Mouse (Mus musculus) cerebellum, adult (tissue): Measurements from ENCODE around the gene Ntf3.

Experiments used
- ATAC-seq: cut with Nextera tagmentation; 2 replicates; pipeline ENCODE4 v1.9.2; 2017; ENCODE audit warnings: mild to moderate bottlenecking, moderate library complexity, mixed read lengths; ENCODE audit not compliant: insufficient number of reproducible peaks, low FRiP score, low TSS enrichment

Gene Ntf3

DNA sequence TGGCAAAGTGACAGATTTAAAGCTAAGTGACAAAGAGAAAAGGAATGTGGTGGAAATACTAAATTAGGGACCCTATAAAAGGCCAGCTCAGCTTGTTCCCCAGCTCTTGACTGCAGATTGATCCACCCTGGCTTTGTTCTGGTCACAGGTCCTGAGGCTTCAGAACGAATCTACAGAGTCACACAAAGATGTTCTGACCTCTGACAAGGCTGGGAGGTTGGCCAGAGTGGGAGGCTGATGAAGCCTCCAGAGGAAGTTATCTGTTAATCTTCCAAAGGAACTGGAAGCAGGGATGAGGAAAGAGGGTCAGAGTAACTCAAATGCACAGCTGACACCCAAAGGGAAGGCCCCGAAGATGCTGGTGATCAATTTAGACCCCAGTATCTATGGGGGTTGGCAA lies 59.3 kb downstream of the Ntf3 start:
- no peak for ATAC-seq

GRCm38 (mm10) chr6:126106798-126107173 lies 59.9 kb downstream of the Ntf3 start:
- ATAC-seq: no peak

GRCm38 (mm10) chr6:126106051-126106797 lies 60.5 kb downstream of the Ntf3 start:
- no peak for ATAC-seq

GRCm38 (mm10) chr6:126105083-126105740 lies 61.5 kb downstream of the Ntf3 start:
- no peak for ATAC-seq

DNA sequence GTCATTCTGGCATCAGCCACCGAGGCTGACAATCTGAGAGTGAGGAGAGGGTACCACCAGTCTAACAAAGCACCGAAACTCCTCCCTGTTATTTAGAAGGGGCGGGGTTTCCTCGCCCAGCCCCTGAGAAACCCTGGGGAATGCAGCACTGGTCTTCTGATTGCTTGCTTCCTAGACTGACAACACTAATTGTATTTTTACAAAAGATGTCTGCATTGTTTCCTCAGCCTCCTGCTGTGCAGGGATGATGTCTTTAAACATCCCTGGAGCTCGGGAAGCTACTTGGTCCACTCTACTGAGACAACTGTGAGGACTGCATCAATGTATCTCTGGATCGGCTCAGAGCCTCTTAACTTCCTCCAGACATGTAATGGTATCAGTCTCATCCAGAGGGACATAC lies 64.1 kb downstream of the Ntf3 start:
- ATAC-seq: no peak

- no peak for ATAC-seq
These were observed 64.7 kb downstream of the Ntf3 start for GRCm38 (mm10) chr6:126102007-126102406.

- ATAC-seq: no peak
These were observed 66.1 kb downstream of the Ntf3 start for GRCm38 (mm10) chr6:126100579-126100978.

- ATAC-seq: no peak
These were observed 69.2 kb downstream of the Ntf3 start for GRCm38 (mm10) chr6:126097471-126097870.

DNA sequence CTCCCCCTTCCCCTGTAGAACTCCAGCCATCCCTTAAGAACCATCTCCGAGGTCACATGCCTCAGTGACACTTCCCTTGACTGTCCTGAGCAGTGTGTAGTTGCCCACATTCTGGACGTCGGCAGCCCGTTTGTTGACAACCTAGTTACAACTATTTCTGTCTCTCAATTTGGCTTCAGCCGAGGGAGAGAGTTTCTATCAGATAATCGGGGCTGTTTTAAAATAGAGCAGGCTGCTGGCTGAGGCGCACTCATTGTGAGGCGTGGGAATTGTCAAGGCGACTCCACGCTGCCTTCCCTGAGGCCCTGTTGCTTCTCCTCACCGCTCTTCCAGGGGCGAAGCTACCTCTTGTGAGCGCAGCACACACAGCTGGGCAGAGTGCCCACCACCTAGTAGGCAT lies 70.6 kb downstream of the Ntf3 start:
- no peak for ATAC-seq

DNA sequence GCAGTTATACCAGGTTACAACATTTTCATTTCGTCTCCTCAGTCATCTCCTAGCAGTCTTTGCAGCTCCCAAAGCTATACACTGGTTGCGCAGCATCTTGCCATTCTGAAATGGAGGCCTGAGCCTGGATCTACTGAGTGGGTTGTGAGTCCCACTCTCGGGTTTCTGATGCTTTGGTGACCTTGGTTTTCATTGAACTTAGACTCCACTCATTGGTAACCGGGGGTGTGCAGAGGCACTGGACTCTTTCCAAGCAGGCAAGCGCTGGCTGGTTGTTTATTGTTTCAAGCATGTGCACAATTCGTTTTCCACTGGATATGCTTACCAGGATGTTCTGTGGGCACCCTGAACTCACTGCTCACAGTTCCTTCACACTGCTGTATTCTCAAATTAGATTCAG lies 71.7 kb downstream of the Ntf3 start:
- ATAC-seq: no peak

DNA sequence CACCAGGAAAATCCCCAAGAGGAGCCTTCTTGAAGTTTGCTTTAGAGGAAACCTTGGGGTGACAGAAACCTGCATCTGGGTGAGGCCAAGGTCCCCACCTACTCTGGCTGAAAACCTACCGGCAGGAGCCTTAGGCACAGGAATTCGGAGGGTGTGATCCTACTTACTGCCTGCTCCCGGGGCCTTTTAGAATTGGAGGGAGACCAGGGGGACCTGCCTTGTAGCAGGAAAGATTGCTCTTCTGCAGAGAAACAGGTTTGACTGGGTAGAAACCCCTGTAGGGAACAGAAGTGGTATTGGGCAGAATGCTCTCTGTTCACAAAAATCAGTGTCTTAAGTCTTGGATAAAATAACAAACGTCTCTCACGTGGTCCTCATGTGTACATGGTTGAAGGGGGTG lies 74.7 kb downstream of the Ntf3 start:
- ATAC-seq: no peak

DNA sequence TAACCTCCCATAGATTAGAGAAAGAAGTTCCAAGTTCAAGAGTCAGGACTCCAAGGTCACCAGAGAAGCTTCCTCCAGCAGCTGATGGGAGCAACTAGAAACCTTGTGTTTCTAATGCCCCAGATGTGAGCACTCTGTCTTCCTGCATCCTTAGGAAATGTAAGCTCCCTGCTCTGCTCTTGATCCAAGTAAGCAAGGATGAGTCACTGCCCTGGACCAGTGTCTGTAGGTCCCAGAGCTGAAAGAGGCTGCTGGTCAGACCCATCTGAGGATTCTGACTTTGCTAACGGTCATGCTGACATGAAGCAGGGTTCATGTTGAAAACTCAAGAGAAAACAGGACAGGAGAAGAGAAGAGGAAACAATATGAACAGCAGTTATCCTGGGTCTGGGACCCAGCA lies 76.6 kb downstream of the Ntf3 start:
- no peak for ATAC-seq

- ATAC-seq: no peak
These were observed 78.0 kb downstream of the Ntf3 start for GRCm38 (mm10) chr6:126088489-126089265.

DNA sequence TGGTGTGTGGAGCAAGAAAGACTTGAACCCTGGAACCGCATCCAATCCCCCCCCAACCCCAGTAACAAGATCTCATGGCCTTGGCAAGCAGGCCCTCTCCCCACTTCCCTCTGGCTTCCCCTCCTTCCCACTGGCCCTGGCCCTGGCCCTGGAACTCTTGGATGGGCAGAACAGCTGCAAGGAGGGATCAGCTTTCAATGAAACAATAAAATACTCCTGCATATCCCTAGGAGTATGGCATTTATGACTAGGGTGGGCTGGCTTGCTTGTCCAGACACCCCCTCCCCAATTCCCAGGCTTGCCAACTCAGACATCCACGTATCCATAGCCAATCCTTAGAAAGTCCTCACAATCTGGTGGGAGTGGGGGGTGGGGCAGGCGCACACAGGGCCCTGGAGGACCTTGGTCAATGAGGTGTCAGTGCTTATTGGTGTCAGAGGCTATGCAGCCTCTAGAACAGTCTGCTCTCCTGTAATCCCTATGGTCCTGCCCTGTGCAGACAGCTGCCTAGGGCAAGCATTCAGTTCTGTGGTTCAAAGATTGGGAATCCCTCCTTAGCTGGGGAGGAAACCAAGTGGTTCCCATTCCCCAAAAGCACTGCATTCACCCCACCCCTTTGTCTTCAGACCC lies 80.3 kb downstream of the Ntf3 start:
- no peak for ATAC-seq

DNA sequence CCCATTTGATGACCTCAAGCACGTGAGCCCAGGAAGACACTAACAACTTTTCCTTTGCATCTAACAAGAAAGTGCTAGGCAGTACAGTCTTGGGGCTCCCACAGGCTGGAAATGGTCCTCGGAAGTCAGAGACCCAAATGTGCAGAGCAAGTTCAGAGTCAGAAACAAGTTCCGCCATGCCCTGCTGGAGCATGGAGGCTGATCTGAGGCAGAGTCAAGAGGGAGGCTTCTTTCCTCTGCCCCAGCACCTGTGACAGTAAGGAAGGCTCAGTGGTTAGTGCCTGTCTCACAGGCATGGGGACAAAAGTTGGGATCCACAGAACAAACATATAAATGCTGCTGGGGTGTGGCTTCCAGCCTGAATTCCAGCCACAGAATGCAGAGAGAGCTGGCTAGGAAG lies 86.2 kb downstream of the Ntf3 start:
- ATAC-seq: no peak

DNA sequence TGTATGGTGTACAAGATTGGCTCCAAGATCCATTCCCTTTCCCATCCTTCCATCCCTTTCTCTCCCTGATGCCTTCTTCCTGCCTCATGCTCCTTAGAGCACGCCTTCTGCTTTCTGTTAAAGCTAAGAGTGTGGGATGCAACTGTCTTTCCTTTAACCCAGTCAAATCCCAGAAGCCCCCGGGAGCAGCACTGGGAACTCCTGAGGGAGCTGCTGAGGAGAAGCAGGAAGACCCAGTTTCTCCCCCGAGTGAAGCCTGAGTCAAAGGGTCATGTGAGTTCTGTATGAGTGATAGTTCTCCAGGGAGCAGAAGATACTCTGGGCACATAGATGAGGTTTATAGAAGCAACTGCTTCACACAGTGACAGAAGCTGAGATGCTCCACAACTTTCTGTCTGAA lies 109.0 kb downstream of the Ntf3 start:
- ATAC-seq: no peak

GRCm38 (mm10) chr6:126053136-126053535 lies 113.6 kb downstream of the Ntf3 start:
- ATAC-seq: no peak
